Mouse (Mus musculus) embryonic facial prominence, embryonic 15.5 days (tissue): Measurements from ENCODE around the gene Egf. TPM values are rescaled to one million over a fixed set of nuclear protein-coding genes. Genes with fewer than 3 reads are reported as not detected.
A peak's percentile ranks its signal among the peaks of the same experiment; 100 is the strongest.

Experiments
- ATAC-seq: fragments of 200-750 bp; cut with Nextera tagmentation; 2 replicates; pipeline ENCODE4 v1.8.0; 2017; ENCODE audit warnings: low read depth, moderate TSS enrichment; ENCODE audit not compliant: insufficient number of reproducible peaks, low FRiP score, low TSS enrichment
- H3K27ac ChIP-seq: fragments of 300-500 bp; sonication (generic); replicated peaks from 2 replicates; pipeline ENCODE4 v1.5.1; 2015; ENCODE audit warnings: mild to moderate bottlenecking, inconsistent platforms
- H3K27me3 ChIP-seq: fragments of 300-500 bp; sonication (generic); 2 replicates; pipeline ENCODE4 v1.6.1; 2015; ENCODE audit warnings: inconsistent platforms
- H3K36me3 ChIP-seq: fragments of 300-500 bp; sonication (generic); 2 replicates; pipeline ENCODE4 v1.6.1; 2015; ENCODE audit warnings: mild to moderate bottlenecking, inconsistent platforms
- H3K4me1 ChIP-seq: fragments of 300-500 bp; sonication (generic); 2 replicates; pipeline ENCODE4 v1.6.1; 2015; ENCODE audit warnings: inconsistent platforms
- H3K4me2 ChIP-seq: fragments of 300-500 bp; sonication (generic); replicated peaks from 2 replicates; pipeline ENCODE4 v1.6.1; 2015; ENCODE audit warnings: mild to moderate bottlenecking, inconsistent platforms
- H3K4me3 ChIP-seq: fragments of 300-500 bp; sonication (generic); replicated peaks from 2 replicates; pipeline ENCODE4 v1.5.1; 2015; ENCODE audit warnings: mild to moderate bottlenecking, inconsistent platforms
- H3K9ac ChIP-seq: fragments of 300-500 bp; sonication (generic); 2 replicates; pipeline ENCODE4 v1.6.1; 2015; ENCODE audit warnings: inconsistent platforms
- H3K9me3 ChIP-seq: fragments of 300-500 bp; sonication (generic); replicated peaks from 2 replicates; pipeline ENCODE4 v1.6.1; 2016; ENCODE audit warnings: inconsistent platforms
- WGBS: fragments of 180-500 bp; shearing (Covaris S2); methylation state at CpG from one replicate; pipeline ENCODE4 v1.1.7; 2015; 5-methylcytosine and 5-hydroxymethylcytosine counted together
- microRNA-seq: library from miRNA; unstranded; fragments of <30 nt; microRNA quantifications from one replicate; pipeline ENCODE4, GENCODE M21; 2016; ENCODE audit warnings: borderline number of aligned reads
- polyA plus RNA-seq: library from polyadenylated mRNA; unstranded; fragments of >200 nt; fragmentation: Nextera tagmentation; extraction: Ambion mirVana; gene quantifications from 2 replicates; pipeline ENCODE4 v1.2.1, GENCODE M21; 2015

Gene Egf
- polyA plus RNA-seq, 1 experiment from 2014 or later, result 2.2 TPM

DNA sequence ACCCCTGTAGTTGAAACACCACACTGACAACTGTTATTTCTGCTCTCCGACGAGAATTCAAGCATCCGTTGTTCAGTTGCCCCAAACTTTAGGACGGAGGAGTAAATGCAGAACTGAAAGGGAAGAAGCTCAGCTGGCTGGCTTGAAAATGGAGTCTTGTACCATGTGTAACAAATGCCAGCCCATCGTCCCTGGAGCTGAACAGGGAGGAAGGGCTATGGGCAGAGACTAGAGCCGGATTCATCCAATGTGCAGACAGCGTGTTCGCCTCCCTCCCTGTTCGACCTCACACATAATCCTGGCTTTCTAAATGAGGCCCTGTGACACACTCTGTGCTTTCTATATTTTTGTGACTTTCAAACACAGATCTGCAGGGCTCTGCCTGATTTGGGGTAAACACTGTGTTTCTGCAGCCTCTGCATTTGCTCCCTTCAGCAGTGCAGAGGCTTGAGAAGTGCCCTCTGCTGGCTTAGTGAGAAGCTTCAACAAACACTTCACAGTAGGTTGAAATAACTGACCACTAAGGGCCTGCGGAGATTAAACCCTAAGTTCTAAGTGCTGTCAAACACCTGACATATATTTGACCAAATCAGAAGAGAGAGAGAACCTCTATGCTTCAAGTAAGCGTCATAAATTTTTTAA lies 120.7 kb downstream of the Egf start:
- no peak for ATAC-seq
- no peaks in the 10 kb centered on the region for H3K9me3 ChIP-seq
- 79% methylated on average over 11 of the region's 11 CpGs for WGBS
- peaks cover 8% of the 10 kb centered on the region; the same call in 1 of the 2 replicates for H3K36me3 ChIP-seq
- no peaks in the 10 kb centered on the region for H3K4me1 ChIP-seq
- H3K9ac ChIP-seq, result no peak overlapping the region
- H3K4me3 ChIP-seq, result no peak overlapping the region
- no peaks in the 10 kb centered on the region for H3K27me3 ChIP-seq
- no peak overlapping the region for H3K4me2 ChIP-seq
- 0 out of 2 replicates have a peak overlapping the region, but pooled peaks have one; percentile 39 for H3K27ac ChIP-seq

DNA sequence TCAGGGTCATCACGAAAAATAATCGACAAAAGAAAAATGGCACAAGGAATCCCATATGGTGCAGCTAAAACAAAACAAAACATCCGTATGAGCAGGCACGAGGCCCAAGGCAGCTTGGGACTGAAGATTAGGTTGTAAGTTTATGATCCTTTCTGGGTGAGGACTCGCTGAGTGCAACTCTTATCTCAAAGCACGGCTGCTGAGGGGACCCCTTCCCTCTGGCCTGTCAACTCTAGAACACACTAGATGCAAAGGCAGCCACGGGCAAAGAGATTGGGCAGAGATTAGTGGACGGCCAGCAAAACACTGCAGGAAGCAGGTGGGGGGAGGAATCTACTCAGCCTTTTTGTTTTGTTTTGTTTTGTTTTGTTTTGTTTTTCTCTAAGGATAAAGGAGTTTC lies 121.6 kb downstream of the Egf start:
- no peak overlapping the region for H3K9ac ChIP-seq
- H3K4me1 ChIP-seq, result no peaks in the 10 kb centered on the region
- H3K4me2 ChIP-seq, result no peak overlapping the region
- peaks cover 8% of the 10 kb centered on the region; the same call in 1 of the 2 replicates for H3K36me3 ChIP-seq
- H3K27ac ChIP-seq, result no peak overlapping the region
- no peaks in the 10 kb centered on the region for H3K9me3 ChIP-seq
- H3K27me3 ChIP-seq, result no peaks in the 10 kb centered on the region
- H3K4me3 ChIP-seq, result no peak overlapping the region
- no peak for ATAC-seq
- WGBS, result 76% methylated on average over 8 of the region's 8 CpGs

DNA sequence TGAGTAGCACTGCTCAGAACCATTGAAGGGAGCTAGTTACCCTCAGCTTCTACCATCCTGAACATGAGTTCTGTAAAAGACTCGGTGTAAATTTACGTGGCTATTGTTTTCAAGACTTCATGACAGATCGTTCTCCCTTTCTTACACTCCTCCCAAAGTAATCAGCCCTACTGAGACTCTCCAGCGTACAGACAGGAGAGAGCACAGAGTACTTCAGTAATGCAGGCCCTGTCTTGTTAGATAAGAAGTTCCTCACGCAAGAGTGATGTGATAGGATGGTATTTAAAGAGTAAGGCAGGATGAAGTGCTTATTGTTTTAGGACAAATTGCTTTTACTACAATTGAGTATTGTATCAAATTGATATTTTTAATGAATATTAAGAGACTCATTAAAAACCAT lies 123.3 kb downstream of the Egf start:
- H3K9ac ChIP-seq, result no peak overlapping the region
- ATAC-seq, result no peak
- WGBS, result 88% methylated on average over 5 of the region's 5 CpGs

DNA sequence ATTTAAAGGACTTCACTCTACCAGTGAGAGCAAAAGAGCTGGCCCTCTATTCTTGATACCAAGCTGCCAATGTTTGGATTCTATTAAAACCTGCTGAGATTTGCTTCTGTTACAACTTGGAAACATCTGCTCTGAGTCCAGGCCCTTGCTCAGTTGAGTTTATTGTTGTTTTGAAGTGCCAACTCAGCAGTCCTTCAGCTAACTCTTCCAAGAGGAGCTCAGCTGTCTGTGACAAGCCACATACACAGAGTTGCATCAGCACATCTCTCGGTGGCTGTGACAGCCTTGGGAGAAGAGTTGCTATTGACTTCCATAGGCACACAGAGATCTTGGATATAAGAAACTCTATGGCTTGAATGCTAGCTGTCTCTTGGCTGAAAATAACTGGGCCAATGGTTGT lies 124.1 kb downstream of the Egf start:
- 54% methylated on average over 1 of the region's 1 CpGs for WGBS
- ATAC-seq, result no peak
- Histone ChIP-seq H3K4me2 (no peak overlapping the region), H3K4me1 (no peaks in the 10 kb centered on the region), H3K4me3 (no peak overlapping the region), H3K27ac (no peak overlapping the region), H3K9me3 (no peaks in the 10 kb centered on the region), H3K9ac (no peak overlapping the region), H3K27me3 (no peaks in the 10 kb centered on the region), H3K36me3 (peaks cover 8% of the 10 kb centered on the region; the same call in 1 of the 2 replicates)

More for the DNA sequence above, 123.3 kb downstream of the Egf start:
- Histone ChIP-seq H3K4me3 (no peak overlapping the region), H3K4me2 (no peak overlapping the region), H3K27me3 (no peaks in the 10 kb centered on the region), H3K27ac (no peak overlapping the region), H3K36me3 (peaks cover 8% of the 10 kb centered on the region; the same call in 1 of the 2 replicates), H3K9me3 (no peaks in the 10 kb centered on the region), H3K4me1 (no peaks in the 10 kb centered on the region)

Small RNA genes lying within 50 kb of the gene (microRNA-seq; reads per million reads assigned to microRNA genes)
- not detected for gene Gm24515

Other genes starting within 250 kb of the Egf start
- gene Elovl6, start 223.0 kb downstream of the Egf start, polyA plus RNA-seq, result 34.2 and 34.6 TPM in 2 replicates
- gene Lrit3, start 48.7 kb upstream of the Egf start, polyA plus RNA-seq, result not detected in 2 replicates
- gene Rrh, start 67.3 kb upstream of the Egf start, polyA plus RNA-seq, result 0.48 and 0.54 TPM in 2 replicates
- gene Gar1, start 76.1 kb upstream of the Egf start, polyA plus RNA-seq, result 73.6 and 81.9 TPM in 2 replicates
- gene Cfi, start 80.6 kb upstream of the Egf start, polyA plus RNA-seq, result 0.35 and 0.48 TPM in 2 replicates
- gene Pla2g12a, start 123.3 kb upstream of the Egf start, polyA plus RNA-seq, result 29.2 and 30.1 TPM in 2 replicates
- gene Casp6, start 146.1 kb upstream of the Egf start, polyA plus RNA-seq, result 65.9 and 67.7 TPM in 2 replicates
- 5.9 and 7.3 TPM in 2 replicates for gene Mcub, start 214.9 kb upstream of the Egf start, polyA plus RNA-seq